Mouse (Mus musculus): ENCODE results near the gene Fzd2. TPM values are rescaled to one million over a fixed set of nuclear protein-coding genes. Genes with fewer than 3 reads are reported as not detected.

Gene Fzd2
- polyA plus RNA-seq, 1 experiment from 2014 or later, result 47.6 TPM

GRCm38 (mm10) chr11:102647885-102648284 is 43.7 kb downstream of the Fzd2 start:
- no peak for ATAC-seq (ENCODE audit: insufficient number of reproducible peaks, low FRiP score, low TSS enrichment, low read depth)
- H3K4me2 ChIP-seq (replicated peaks), result no peak overlapping the region

GRCm38 (mm10) chr11:102651381-102651780 is 47.2 kb downstream of the Fzd2 start:
- Histone ChIP-seq H3K4me2 (replicated peaks) (no peak overlapping the region), H3K27ac (replicated peaks) (no peak overlapping the region), H3K4me1 (peaks cover 16% of the 10 kb centered on the region), H3K36me3 (no peaks in the 10 kb centered on the region), H3K27me3 (no peaks in the 10 kb centered on the region), H3K4me3 (replicated peaks) (no peak overlapping the region), H3K9me3 (replicated peaks) (no peaks in the 10 kb centered on the region), H3K9ac (no peak overlapping the region)
- 3% methylated on average over 9 of the region's 9 CpGs for WGBS
- ATAC-seq (ENCODE audit: insufficient number of reproducible peaks, low FRiP score, low TSS enrichment, low read depth), result 0 out of 2 replicates have a peak, but pooled peaks have one; percentile 34

More at GRCm38 (mm10) chr11:102647885-102648284, 43.7 kb downstream of the Fzd2 start:
- H3K27ac ChIP-seq (replicated peaks), result no peak overlapping the region
- no peak overlapping the region for H3K9ac ChIP-seq
- no peak overlapping the region for H3K4me3 ChIP-seq (replicated peaks)
- H3K36me3 ChIP-seq, result no peaks in the 10 kb centered on the region
- 75% methylated on average over 12 of the region's 12 CpGs for WGBS
- H3K4me1 ChIP-seq, result peaks cover 15% of the 10 kb centered on the region; the same call in 1 of the 2 replicates
- no peaks in the 10 kb centered on the region for H3K9me3 ChIP-seq (replicated peaks)
- H3K27me3 ChIP-seq, result no peaks in the 10 kb centered on the region

DNA sequence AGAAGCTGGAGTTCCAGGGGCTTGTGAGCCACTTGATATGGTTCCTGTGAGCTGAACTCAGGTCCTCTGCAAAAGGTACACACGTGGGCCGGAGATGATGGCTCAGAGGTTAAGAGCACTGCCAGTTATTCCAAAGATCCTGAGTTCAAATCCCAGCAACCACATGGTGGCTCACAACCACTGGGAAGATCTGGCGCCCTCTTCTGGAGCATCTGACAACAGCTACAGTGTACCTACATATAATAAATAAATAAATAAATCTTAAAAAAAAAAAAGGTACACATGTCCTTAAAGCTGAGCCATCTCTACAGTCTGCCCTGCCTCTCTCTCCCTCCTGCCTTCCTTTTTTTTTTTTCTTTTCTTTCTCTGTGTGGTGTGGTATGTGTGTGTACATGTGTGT is 48.6 kb downstream of the Fzd2 start:
- Histone ChIP-seq H3K9me3 (replicated peaks) (no peaks in the 10 kb centered on the region), H3K27ac (replicated peaks) (no peak overlapping the region), H3K9ac (no peak overlapping the region), H3K36me3 (no peaks in the 10 kb centered on the region), H3K4me1 (peaks cover 15% of the 10 kb centered on the region), H3K4me2 (replicated peaks) (no peak overlapping the region), H3K4me3 (replicated peaks) (no peak overlapping the region), H3K27me3 (no peaks in the 10 kb centered on the region)
- 71% methylated on average over 3 of the region's 3 CpGs for WGBS
- no peak for ATAC-seq (ENCODE audit: insufficient number of reproducible peaks, low FRiP score, low TSS enrichment, low read depth)

DNA sequence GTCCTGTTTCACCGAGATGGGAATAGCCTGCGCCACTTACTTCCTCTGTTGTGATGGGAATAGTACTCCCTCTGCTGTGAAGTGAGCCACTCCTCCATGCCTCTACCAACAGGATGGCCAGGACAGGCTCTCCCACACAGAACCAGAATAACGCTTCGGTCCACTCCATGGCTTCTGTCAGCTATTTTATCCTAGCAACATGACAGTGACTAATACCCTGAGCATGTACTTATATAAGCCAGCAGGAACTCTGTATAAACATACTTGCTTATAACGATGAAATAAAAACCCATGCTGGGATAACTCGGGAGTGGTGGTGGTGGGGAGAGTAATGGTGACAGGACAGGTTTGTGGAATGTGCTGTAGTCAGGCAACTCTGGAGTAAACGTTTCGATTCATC is 51.7 kb downstream of the Fzd2 start:
- ATAC-seq (ENCODE audit: insufficient number of reproducible peaks, low FRiP score, low TSS enrichment, low read depth), result no peak
- no peak overlapping the region for H3K4me3 ChIP-seq (replicated peaks)

DNA sequence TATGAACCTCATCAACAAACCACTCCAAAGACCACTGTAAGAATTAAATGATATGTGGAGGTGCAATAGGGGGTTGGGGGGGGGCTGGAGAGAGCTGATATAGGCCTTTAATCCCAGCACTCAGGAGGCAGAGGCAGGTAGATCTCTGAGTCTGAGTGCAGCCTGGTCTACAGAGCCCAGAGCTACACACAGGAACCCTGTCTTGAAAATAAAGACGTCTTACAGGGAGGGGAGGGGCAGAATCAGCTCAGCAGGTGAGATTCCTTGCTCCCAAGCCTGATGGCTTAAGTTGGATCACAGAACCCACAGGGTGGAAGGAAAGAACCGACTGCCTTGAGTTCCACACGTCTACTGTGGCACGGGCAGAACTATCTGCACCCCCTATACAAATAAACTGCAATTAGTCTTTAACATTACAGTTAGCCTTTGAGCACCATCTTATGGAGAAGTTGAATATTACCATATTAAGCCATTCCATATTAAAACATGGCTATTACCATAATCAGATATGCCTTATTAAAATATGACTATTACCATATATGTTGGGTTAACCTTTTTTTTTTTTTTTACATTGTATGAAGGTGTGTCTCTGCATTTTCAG is 52.2 kb downstream of the Fzd2 start:
- no peak for ATAC-seq (ENCODE audit: insufficient number of reproducible peaks, low FRiP score, low TSS enrichment, low read depth)
- Histone ChIP-seq H3K4me1 (peaks cover 15% of the 10 kb centered on the region), H3K4me2 (replicated peaks) (peak overlapping the region; percentile 22; the same call in 1 of the 2 replicates), H3K4me3 (replicated peaks) (no peak overlapping the region), H3K9me3 (replicated peaks) (no peaks in the 10 kb centered on the region), H3K9ac (no peak overlapping the region), H3K36me3 (no peaks in the 10 kb centered on the region), H3K27ac (replicated peaks) (no peak overlapping the region), H3K27me3 (no peaks in the 10 kb centered on the region)
- WGBS, result 12% methylated on average over 4 of the region's 4 CpGs

More for the DNA sequence above, 51.7 kb downstream of the Fzd2 start:
- Histone ChIP-seq H3K4me1 (peaks cover 15% of the 10 kb centered on the region), H3K27me3 (no peaks in the 10 kb centered on the region), H3K4me2 (replicated peaks) (no peak overlapping the region), H3K9me3 (replicated peaks) (no peaks in the 10 kb centered on the region), H3K36me3 (no peaks in the 10 kb centered on the region), H3K9ac (no peak overlapping the region), H3K27ac (replicated peaks) (no peak overlapping the region)
- 59% methylated on average over 8 of the region's 8 CpGs for WGBS

DNA sequence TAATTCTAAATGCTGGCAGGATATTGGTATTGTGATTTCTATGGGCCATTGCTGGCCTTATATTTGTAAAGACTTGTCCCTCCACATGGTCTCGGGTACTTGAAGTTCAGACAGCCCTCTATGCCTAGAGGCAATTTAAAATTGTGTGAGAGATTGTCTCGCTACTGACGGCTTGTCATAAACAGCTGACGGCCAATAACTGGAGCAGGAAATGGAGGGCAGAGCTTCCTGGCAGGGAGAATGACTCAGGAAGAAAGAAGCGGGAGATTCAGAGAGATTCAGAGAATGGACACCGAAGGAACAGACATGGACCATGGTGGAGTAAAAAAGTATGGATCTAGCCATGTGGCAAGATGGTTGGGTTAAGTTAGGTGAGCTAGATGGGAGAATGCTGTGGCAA is 52.7 kb downstream of the Fzd2 start:
- Histone ChIP-seq H3K4me3 (replicated peaks) (no peak overlapping the region), H3K27ac (replicated peaks) (no peak overlapping the region), H3K9me3 (replicated peaks) (no peaks in the 10 kb centered on the region), H3K36me3 (no peaks in the 10 kb centered on the region), H3K9ac (no peak overlapping the region), H3K27me3 (no peaks in the 10 kb centered on the region), H3K4me2 (replicated peaks) (no peak overlapping the region), H3K4me1 (peaks cover 12% of the 10 kb centered on the region)
- ATAC-seq (ENCODE audit: insufficient number of reproducible peaks, low FRiP score, low TSS enrichment, low read depth), result no peak
- 36% methylated on average over 6 of the region's 6 CpGs for WGBS

Other genes starting within 250 kb of the Fzd2 start
- 5.0 and 5.2 TPM in 2 replicates for gene Slc4a1, start 238.2 kb upstream of the Fzd2 start, polyA plus RNA-seq (2015; fragmentation: Nextera tagmentation; extraction: Ambion mirVana)
- 7.5 and 8.3 TPM in 2 replicates for gene Rundc3a, start 211.0 kb upstream of the Fzd2 start, polyA plus RNA-seq (2015; fragmentation: Nextera tagmentation; extraction: Ambion mirVana)
- 197 and 199 TPM in 2 replicates for gene Slc25a39, start 196.4 kb upstream of the Fzd2 start, polyA plus RNA-seq (2015; fragmentation: Nextera tagmentation; extraction: Ambion mirVana)
- gene Grn, start 174.1 kb upstream of the Fzd2 start, polyA plus RNA-seq (2015; fragmentation: Nextera tagmentation; extraction: Ambion mirVana), result 196 and 199 TPM in 2 replicates
- 8.5 and 9.7 TPM in 2 replicates for gene Fam171a2, start 156.7 kb upstream of the Fzd2 start, polyA plus RNA-seq (2015; fragmentation: Nextera tagmentation; extraction: Ambion mirVana)
- 9.1 and 9.5 TPM in 2 replicates for gene Itga2b, start 134.3 kb upstream of the Fzd2 start, polyA plus RNA-seq (2015; fragmentation: Nextera tagmentation; extraction: Ambion mirVana)
- 56.2 and 59.1 TPM in 2 replicates for gene Gpatch8, start 48.0 kb upstream of the Fzd2 start, polyA plus RNA-seq (2015; fragmentation: Nextera tagmentation; extraction: Ambion mirVana)
- gene Gm11627, start 24.9 kb upstream of the Fzd2 start, polyA plus RNA-seq (2015; fragmentation: Nextera tagmentation; extraction: Ambion mirVana), result 11.1 and 12.0 TPM in 2 replicates
- gene Meioc, start 59.3 kb downstream of the Fzd2 start, polyA plus RNA-seq (2015; fragmentation: Nextera tagmentation; extraction: Ambion mirVana), result 0.58 and 0.80 TPM in 2 replicates
- 40.4 and 41.6 TPM in 2 replicates for gene Ccdc43, start 93.4 kb downstream of the Fzd2 start, polyA plus RNA-seq (2015; fragmentation: Nextera tagmentation; extraction: Ambion mirVana)
- gene Adam11, start 157.0 kb downstream of the Fzd2 start, polyA plus RNA-seq (2015; fragmentation: Nextera tagmentation; extraction: Ambion mirVana), result 7.1 and 7.8 TPM in 2 replicates
- 58.3 and 60.5 TPM in 2 replicates for gene Gjc1, start 215.3 kb downstream of the Fzd2 start, polyA plus RNA-seq (2015; fragmentation: Nextera tagmentation; extraction: Ambion mirVana)
- gene Higd1b, start 231.5 kb downstream of the Fzd2 start, polyA plus RNA-seq (2015; fragmentation: Nextera tagmentation; extraction: Ambion mirVana), result 1.1 and 2.1 TPM in 2 replicates

Measured in embryonic facial prominence, embryonic 15.5 days (tissue).